Mouse (Mus musculus) midbrain, embryonic 15.5 days (tissue): ENCODE data around the gene Ints11. TPM values are rescaled to one million over a fixed set of nuclear protein-coding genes. Genes with fewer than 3 reads are reported as not detected.
A peak's percentile ranks its signal among the peaks of the same experiment; 100 is the strongest.

Source experiments
- ATAC-seq: fragments of 200-750 bp; cut with Nextera tagmentation; replicated peaks from 2 replicates; pipeline ENCODE4 v1.8.0; 2017; ENCODE audit warnings: moderate TSS enrichment
- H3K27ac ChIP-seq: fragments of 300-500 bp; sonication (generic); 2 replicates; pipeline ENCODE4 v1.5.1; 2015; ENCODE audit warnings: mild to moderate bottlenecking, inconsistent platforms
- H3K27me3 ChIP-seq: fragments of 300-500 bp; sonication (generic); replicated peaks from 2 replicates; pipeline ENCODE4 v1.6.1; 2015; ENCODE audit warnings: inconsistent platforms
- H3K36me3 ChIP-seq: fragments of 300-500 bp; sonication (generic); replicated peaks from 2 replicates; pipeline ENCODE4 v1.6.1; 2015; ENCODE audit warnings: inconsistent platforms
- H3K4me1 ChIP-seq: fragments of 300-500 bp; sonication (generic); 2 replicates; pipeline ENCODE4 v1.6.1; 2015; ENCODE audit warnings: inconsistent platforms
- H3K4me2 ChIP-seq: fragments of 300-500 bp; sonication (generic); 2 replicates; pipeline ENCODE4 v1.6.1; 2015; ENCODE audit warnings: inconsistent platforms, mild to moderate bottlenecking, moderate library complexity
- H3K4me3 ChIP-seq: fragments of 300-500 bp; sonication (generic); 2 replicates; pipeline ENCODE4 v1.5.1; 2015; ENCODE audit warnings: mild to moderate bottlenecking, inconsistent platforms
- H3K9ac ChIP-seq: fragments of 300-500 bp; sonication (generic); 2 replicates; pipeline ENCODE4 v1.6.1; 2015; ENCODE audit warnings: mild to moderate bottlenecking, inconsistent platforms
- H3K9me3 ChIP-seq: fragments of 300-500 bp; sonication (generic); 2 replicates; pipeline ENCODE4 v1.6.1; 2016; ENCODE audit warnings: inconsistent platforms
- WGBS: fragments of 180-500 bp; shearing (Covaris S2); methylation state at CpG from one replicate; pipeline ENCODE4 v1.1.7; 2015; ENCODE audit warnings: mixed read lengths; 5-methylcytosine and 5-hydroxymethylcytosine counted together
- polyA plus RNA-seq: library from polyadenylated mRNA; unstranded; fragments of >200 nt; fragmentation: Nextera tagmentation; extraction: Ambion mirVana; gene quantifications from 2 replicates; pipeline ENCODE4 v1.2.1, GENCODE M21; 2015

Gene Ints11
- 80.6 and 83.6 TPM in 2 replicates for polyA plus RNA-seq

- ATAC-seq, result peak; percentile 96
- no peaks in the 10 kb centered on the region for H3K27me3 ChIP-seq
- H3K9ac ChIP-seq, result peak within 1 kb of the TSS; percentile 85
- H3K36me3 ChIP-seq, result peaks cover 32% of the 10 kb centered on the region
- peak within 1 kb of the TSS; percentile 73 for H3K27ac ChIP-seq
- WGBS, result under 1% methylated on average over 63 of the region's 63 CpGs
- H3K4me3 ChIP-seq, result peak within 1 kb of the TSS; percentile 86
- H3K4me1 ChIP-seq, result peaks cover 26% of the 10 kb centered on the region
- peak within 1 kb of the TSS; percentile 97 for H3K4me2 ChIP-seq
- H3K9me3 ChIP-seq, result no peaks in the 10 kb centered on the region
Observed at GRCm38 (mm10) chr4:155869317-155870033, at the start of gene Ints11, which contains the start of gene Cptp. Gene Ints11, plus strand, starts transcription at chr4:155869546. Gene Cptp, minus strand, starts transcription at chr4:155869440.

GRCm38 (mm10) chr4:155821025-155821424 is 48.3 kb upstream of the Ints11 start:
- no peak for ATAC-seq
- WGBS, result 80% methylated on average over 7 of the region's 7 CpGs
- H3K9ac ChIP-seq, result no peak overlapping the region
- no peak overlapping the region for H3K4me2 ChIP-seq
- no peak overlapping the region for H3K27ac ChIP-seq
- H3K9me3 ChIP-seq, result no peaks in the 10 kb centered on the region
- H3K36me3 ChIP-seq, result peaks cover 80% of the 10 kb centered on the region
- H3K27me3 ChIP-seq, result no peaks in the 10 kb centered on the region
- no peaks in the 10 kb centered on the region for H3K4me1 ChIP-seq
- no peak overlapping the region for H3K4me3 ChIP-seq

GRCm38 (mm10) chr4:155823443-155823842 is 45.9 kb upstream of the Ints11 start:
- no peak overlapping the region for H3K27ac ChIP-seq
- H3K4me2 ChIP-seq, result no peak overlapping the region
- no peak overlapping the region for H3K4me3 ChIP-seq
- no peak for ATAC-seq
- peaks cover 72% of the 10 kb centered on the region for H3K36me3 ChIP-seq
- no peak overlapping the region for H3K9ac ChIP-seq
- WGBS, result 96% methylated on average over 16 of the region's 16 CpGs
- H3K4me1 ChIP-seq, result no peaks in the 10 kb centered on the region
- H3K9me3 ChIP-seq, result no peaks in the 10 kb centered on the region
- no peaks in the 10 kb centered on the region for H3K27me3 ChIP-seq

- Histone ChIP-seq H3K4me1 (peaks cover 29% of the 10 kb centered on the region), H3K9ac (no peak overlapping the region), H3K9me3 (no peaks in the 10 kb centered on the region), H3K36me3 (peaks cover 12% of the 10 kb centered on the region), H3K27ac (no peak overlapping the region), H3K4me3 (no peak overlapping the region), H3K4me2 (no peak overlapping the region), H3K27me3 (no peaks in the 10 kb centered on the region)
- no peak for ATAC-seq
- WGBS, result 92% methylated on average over 4 of the region's 4 CpGs
Observed at GRCm38 (mm10) chr4:155829866-155830265, 39.5 kb upstream of the Ints11 start.

GRCm38 (mm10) chr4:155830596-155830995 is 38.8 kb upstream of the Ints11 start:
- H3K4me2 ChIP-seq, result peak overlapping the region; percentile 87
- H3K27ac ChIP-seq, result peak overlapping the region; percentile 89
- 56% methylated on average over 8 of the region's 8 CpGs for WGBS
- peak overlapping the region; percentile 58; the same call in 1 of the 2 replicates for H3K4me3 ChIP-seq
- H3K4me1 ChIP-seq, result peaks cover 29% of the 10 kb centered on the region
- no peaks in the 10 kb centered on the region for H3K9me3 ChIP-seq
- no peak overlapping the region for H3K9ac ChIP-seq
- no peaks in the 10 kb centered on the region for H3K27me3 ChIP-seq
- 0 out of 2 replicates have a peak, but pooled peaks cover 6% of the 10 kb centered on the region for H3K36me3 ChIP-seq
- no peak for ATAC-seq

- under 1% methylated on average over 49 of the region's 49 CpGs for WGBS
- Histone ChIP-seq H3K4me3 (peak within 1 kb of the TSS; percentile 58), H3K9ac (peak within 1 kb of the TSS; percentile 72), H3K27ac (peak within 1 kb of the TSS; percentile 89), H3K4me2 (peak within 1 kb of the TSS; percentile 87), H3K36me3 (0 out of 2 replicates have a peak, but pooled peaks cover 5% of the 10 kb centered on the region), H3K9me3 (no peaks in the 10 kb centered on the region), H3K4me1 (peaks cover 29% of the 10 kb centered on the region), H3K27me3 (no peaks in the 10 kb centered on the region)
- ATAC-seq, result peak; percentile 94
Observed at GRCm38 (mm10) chr4:155831205-155831766, 38.1 kb upstream of the Ints11 start, which contains the start of gene Aurkaip1. Gene Aurkaip1, plus strand, starts transcription at chr4:155831272.

- Histone ChIP-seq H3K27ac (peak overlapping the region; percentile 89), H3K4me1 (peaks cover 29% of the 10 kb centered on the region), H3K4me2 (peak overlapping the region; percentile 87), H3K9me3 (no peaks in the 10 kb centered on the region), H3K4me3 (peak overlapping the region; percentile 58), H3K27me3 (no peaks in the 10 kb centered on the region), H3K9ac (peak overlapping the region; percentile 72), H3K36me3 (0 out of 2 replicates have a peak, but pooled peaks cover 5% of the 10 kb centered on the region)
- WGBS, result under 1% methylated on average over 25 of the region's 25 CpGs
- no peak; the same call in 1 of the 2 replicates for ATAC-seq
Observed at GRCm38 (mm10) chr4:155831831-155832230, 37.5 kb upstream of the Ints11 start.

- Histone ChIP-seq H3K27me3 (no peaks in the 10 kb centered on the region), H3K4me1 (peaks cover 29% of the 10 kb centered on the region), H3K9me3 (no peaks in the 10 kb centered on the region), H3K4me3 (peak overlapping the region; percentile 58), H3K36me3 (0 out of 2 replicates have a peak, but pooled peaks cover 5% of the 10 kb centered on the region), H3K9ac (peak overlapping the region; percentile 72), H3K27ac (no peak overlapping the region), H3K4me2 (peak overlapping the region; percentile 87)
- ATAC-seq, result no peak
- 57% methylated on average over 10 of the region's 10 CpGs for WGBS
Observed at GRCm38 (mm10) chr4:155832321-155832720, 37.0 kb upstream of the Ints11 start.

GRCm38 (mm10) chr4:155833234-155833633 is 36.1 kb upstream of the Ints11 start:
- Histone ChIP-seq H3K4me1 (peaks cover 29% of the 10 kb centered on the region), H3K9me3 (no peaks in the 10 kb centered on the region), H3K4me2 (no peak overlapping the region), H3K36me3 (no peaks in the 10 kb centered on the region), H3K9ac (no peak overlapping the region), H3K27ac (no peak overlapping the region), H3K4me3 (no peak overlapping the region), H3K27me3 (no peaks in the 10 kb centered on the region)
- no peak for ATAC-seq
- 87% methylated on average over 4 of the region's 4 CpGs for WGBS

- no peaks in the 10 kb centered on the region for H3K9me3 ChIP-seq
- H3K4me2 ChIP-seq, result no peak overlapping the region
- H3K27me3 ChIP-seq, result no peaks in the 10 kb centered on the region
- no peak overlapping the region for H3K4me3 ChIP-seq
- H3K36me3 ChIP-seq, result no peaks in the 10 kb centered on the region
- 0 out of 2 replicates have a peak, but pooled peaks have one; percentile 16 for ATAC-seq
- no peak overlapping the region for H3K9ac ChIP-seq
- H3K27ac ChIP-seq, result peak overlapping the region; percentile 39; the same call in 1 of the 2 replicates
- peaks cover 29% of the 10 kb centered on the region for H3K4me1 ChIP-seq
- WGBS, result 33% methylated on average over 2 of the region's 2 CpGs
Observed at GRCm38 (mm10) chr4:155833836-155834235, 35.5 kb upstream of the Ints11 start.

GRCm38 (mm10) chr4:155837404-155838010 is 31.8 kb upstream of the Ints11 start:
- no peak overlapping the region for H3K4me2 ChIP-seq
- H3K9ac ChIP-seq, result no peak overlapping the region
- 82% methylated on average over 11 of the region's 11 CpGs for WGBS
- no peak overlapping the region for H3K27ac ChIP-seq
- H3K4me3 ChIP-seq, result no peak overlapping the region
- peaks cover 31% of the 10 kb centered on the region for H3K4me1 ChIP-seq
- H3K27me3 ChIP-seq, result peaks cover 19% of the 10 kb centered on the region
- no peak for ATAC-seq
- no peaks in the 10 kb centered on the region for H3K36me3 ChIP-seq
- H3K9me3 ChIP-seq, result no peaks in the 10 kb centered on the region
